Mouse (Mus musculus): ENCODE measurements at regions not wholly inside any gene's neighbourhood (a gene's known extent, or its start where the extent isn't known, plus 50 kb on each side); places are given as distances from the start of the nearest gene placed in this dataset.
A peak's percentile ranks its signal among the peaks of the same experiment; 100 is the strongest.

DNA sequence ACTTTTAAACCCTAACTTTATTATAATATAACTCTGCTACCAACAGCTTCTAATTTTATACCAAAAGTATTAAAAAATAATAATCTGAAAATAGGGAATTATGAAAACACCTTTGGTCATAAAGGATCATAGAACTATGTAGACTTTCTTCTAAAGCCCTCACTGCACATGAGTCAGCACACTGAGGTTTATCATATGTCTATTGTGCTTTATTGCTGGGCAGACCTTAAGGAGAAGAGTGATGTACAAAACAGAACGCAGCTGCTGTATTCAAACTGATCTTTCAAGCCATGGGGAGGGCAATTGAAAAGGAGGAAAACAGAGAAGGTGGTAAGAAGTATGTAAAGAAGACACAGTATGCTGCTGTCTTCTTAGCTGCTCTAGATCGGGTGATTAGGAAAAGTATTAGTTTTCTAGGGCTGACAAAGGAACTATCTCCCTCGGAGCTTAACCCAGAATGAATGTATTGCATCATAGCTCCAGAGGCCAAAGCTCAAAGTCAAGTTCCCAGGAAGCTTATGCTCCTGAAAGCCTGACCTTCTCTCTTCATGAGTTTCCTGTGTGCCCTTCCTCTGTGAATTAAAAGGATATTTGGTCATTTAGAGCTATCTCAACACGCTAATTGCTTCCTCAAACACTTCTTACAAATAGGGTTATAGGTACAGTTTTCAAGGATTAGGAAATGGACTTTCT is 103.5 kb downstream of the Spry2 start:
- no peak for DNase-seq (ENCODE audit: extremely low spot score in 1 of 2, low spot score in 2 of 2)
- intact Hi-C loops (cut with DNase I): no loop called here

DNA sequence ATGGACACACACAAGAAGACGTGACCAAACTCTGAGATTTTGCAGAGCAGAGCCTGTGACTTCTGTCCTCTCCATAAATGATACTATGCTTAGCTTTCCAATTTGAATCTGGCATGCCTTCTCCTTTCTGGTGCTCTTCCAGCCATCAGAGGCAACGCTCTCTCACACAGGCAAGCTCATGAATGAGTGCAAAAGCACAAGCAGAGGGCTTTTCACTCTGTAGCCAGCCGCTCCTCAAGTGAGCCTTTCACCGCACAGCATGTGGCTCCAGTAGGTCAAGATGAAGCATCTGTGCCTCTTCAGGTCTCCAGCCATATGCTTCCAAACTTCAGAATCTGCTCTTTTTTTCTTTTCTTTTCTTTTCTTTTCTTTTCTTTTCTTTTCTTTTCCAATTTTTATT is 106.2 kb downstream of the Spry2 start:
- intact Hi-C loops (cut with DNase I): no loop called here
- no peak for DNase-seq (ENCODE audit: extremely low spot score in 1 of 2, low spot score in 2 of 2)

DNA sequence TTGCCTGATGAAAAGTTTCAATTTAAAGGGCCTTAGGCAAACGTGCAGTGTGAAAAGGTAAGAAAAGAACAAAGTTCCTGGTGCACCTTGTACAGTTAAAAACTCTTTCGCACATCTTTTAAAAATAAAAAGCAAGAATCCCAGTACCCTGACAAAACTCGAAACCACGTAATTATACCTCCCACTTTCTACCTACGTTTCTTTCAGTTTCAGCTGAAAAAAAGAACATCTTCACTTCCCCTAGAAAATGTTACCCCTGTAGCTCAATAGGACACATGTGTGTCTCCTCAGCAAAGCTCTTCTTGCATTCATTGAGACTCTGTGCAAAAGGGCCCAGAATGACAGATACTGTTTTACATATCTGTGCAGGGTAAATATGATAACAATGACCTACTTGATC is 113.2 kb downstream of the Spry2 start:
- DNase-seq (ENCODE audit: extremely low spot score in 1 of 2, low spot score in 2 of 2): no peak
- intact Hi-C loops (cut with DNase I): no loop called here

DNA sequence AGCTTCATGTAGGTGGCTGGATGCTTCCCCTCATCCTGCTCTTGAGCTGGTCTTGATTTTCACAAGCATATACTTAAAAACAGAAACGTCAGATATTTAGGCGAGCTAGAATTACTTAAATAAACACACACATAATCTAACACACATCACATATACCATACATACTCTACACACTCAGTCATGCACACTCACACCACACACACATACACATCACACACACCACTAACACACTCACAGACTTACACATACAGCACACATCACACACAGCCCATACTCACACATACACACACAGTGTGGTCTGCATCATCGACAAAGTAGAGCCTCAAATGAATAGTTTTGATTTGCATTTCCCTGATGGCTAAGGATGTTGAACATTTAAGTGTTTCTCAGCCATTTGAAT is 116.9 kb downstream of the Spry2 start:
- intact Hi-C loops (cut with DNase I): no loop called here
- DNase-seq (ENCODE audit: extremely low spot score in 1 of 2, low spot score in 2 of 2): no peak

DNA sequence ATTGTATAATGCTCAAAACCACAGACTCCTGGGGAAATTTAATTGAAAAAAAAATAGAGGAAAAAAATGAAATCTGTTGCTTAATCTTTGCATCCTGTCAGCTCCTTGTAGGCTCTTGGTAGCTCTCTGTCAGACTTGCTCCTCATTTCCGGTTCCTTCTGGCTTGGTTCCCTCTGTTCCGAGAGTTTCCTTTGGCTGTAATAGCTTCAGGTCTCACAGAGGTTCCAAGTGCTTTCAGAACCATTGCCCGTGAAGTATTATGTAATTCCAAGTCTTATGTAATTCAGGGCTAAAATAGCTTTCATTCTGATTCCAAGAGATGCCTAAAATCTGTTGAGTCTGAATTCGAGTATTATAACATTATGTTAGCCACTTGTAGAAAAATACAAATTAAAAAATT is 117.3 kb downstream of the Spry2 start:
- intact Hi-C loops (cut with DNase I): no loop called here
- DNase-seq (ENCODE audit: extremely low spot score in 1 of 2, low spot score in 2 of 2): peak; percentile 38 to 40

DNA sequence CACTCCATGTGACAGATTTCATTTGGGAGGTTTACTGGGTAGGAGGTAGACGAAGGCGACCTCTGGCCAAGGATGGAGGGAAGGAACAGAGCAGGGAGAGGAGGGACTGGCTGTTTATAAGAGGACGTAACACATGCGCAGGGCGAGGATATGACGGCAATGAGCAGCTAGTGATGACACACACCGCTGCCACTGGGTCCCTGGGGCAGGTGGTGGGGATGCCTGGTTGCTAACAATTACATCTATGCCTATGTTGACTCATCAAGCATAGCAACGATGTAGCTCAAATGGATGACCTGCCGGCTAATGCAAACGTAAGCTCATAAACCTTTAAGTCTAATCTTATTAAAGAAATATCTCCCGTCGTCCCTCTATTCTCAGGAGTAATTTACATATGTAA is 122.9 kb downstream of the Spry2 start:
- DNase-seq (ENCODE audit: extremely low spot score in 1 of 2, low spot score in 2 of 2): no peak
- intact Hi-C loops (cut with DNase I): no loop called here

DNA sequence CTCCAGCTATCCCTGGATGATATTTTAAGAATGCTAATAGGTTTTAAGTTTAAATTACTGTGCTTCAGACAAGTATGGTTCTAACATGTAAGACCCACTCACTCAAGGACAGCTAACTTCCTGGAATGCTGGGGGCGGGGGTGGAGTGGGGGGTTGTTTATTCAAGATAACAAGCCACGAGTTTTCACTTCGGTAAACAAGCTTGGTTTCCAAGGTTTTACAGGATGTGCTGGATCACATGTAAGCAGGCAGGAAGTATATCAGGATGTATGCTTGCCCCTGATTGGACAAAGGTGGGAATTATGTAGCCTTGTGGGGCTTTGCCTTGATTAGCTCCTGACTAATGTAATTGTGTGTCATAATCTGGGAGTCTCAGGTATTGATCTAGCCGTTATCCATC is 129.5 kb downstream of the Spry2 start:
- DNase-seq (ENCODE audit: extremely low spot score in 1 of 2, low spot score in 2 of 2): no peak
- intact Hi-C loops (cut with DNase I): no loop called here

DNA sequence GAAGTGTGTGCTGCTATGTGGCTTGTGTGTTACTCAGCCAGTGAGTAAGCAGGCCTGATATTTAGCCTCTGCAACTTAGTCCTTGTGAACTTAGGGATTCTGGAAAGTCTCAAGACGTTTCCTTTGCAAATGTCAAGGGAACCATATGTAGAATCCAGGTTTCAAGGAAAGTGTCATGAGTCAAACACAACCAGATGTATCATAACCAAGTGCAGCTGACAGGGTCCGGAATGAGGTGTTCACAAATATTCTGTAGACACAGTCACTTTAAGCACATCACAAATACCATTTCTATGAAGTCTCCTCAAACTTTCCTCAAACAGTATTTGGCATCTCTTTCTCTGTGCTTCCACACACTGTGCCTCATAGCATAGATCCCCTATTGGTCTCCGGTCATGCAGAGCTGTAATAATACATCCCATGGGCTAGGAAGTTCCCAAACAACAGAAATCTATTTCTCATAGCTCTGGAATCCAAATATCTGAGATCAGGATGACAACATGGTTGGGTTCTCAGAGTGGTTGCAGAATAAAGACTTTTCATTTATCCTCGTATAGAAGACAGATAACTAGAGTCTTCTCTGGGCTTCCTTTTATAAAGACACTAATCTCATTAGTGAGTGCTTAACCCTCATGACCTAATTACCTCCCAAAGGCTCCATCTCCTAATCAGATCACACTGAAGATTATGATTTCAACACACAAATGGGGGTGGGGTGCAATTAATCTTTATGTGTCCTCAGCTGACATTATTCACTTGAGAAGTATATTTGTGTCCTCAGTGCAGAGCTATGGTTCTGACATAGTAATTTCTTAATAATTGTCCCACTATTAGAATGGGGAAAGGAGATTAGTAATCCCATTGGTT is 143.9 kb downstream of the Spry2 start:
- intact Hi-C loops (cut with DNase I): no loop called here

DNA sequence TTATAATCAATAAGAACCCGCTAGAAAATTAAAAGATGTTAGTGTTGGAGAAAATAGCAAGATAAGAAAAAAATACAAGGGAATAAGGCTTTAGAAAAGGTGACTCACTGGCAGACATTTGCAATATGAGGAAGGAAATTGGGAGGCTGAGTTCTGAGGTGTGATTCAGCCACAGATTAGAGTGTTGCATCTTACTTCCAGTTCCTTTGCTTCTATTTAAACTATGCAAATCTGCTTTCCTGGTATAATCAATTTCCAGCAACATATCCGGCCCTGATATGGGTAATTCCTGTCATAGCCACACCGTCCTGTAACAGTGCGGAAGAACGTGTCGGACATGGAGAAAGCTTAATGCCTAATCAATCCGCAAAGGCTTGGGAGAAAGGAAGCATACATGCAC is 144.9 kb downstream of the Spry2 start:
- no peak for DNase-seq (ENCODE audit: extremely low spot score in 1 of 2, low spot score in 2 of 2)
- intact Hi-C loops (cut with DNase I): no loop called here

More for the DNA sequence above, 143.9 kb downstream of the Spry2 start:
- no peak for DNase-seq (ENCODE audit: extremely low spot score in 1 of 2, low spot score in 2 of 2)

DNA sequence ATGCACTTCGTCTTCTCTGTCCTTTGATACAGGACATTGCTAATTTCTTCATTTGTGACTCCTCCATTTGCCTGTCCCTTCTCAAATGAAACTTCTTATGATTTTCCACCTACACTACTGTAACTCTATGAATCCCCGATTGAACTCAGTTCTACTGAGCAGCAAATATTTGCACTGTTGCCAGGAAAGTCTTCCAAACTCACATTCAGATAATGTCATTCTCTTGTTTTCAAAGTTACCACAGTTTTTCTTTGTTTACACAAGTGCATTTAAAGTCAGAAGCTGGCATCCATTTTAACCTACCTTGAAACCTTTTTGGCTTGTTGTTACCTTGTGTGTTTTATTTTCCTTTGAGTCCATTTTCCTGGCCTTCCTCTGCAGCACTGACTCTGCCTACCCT is 152.0 kb downstream of the Spry2 start:
- DNase-seq (ENCODE audit: extremely low spot score in 1 of 2, low spot score in 2 of 2): no peak
- intact Hi-C loops (cut with DNase I): no loop called here

DNA sequence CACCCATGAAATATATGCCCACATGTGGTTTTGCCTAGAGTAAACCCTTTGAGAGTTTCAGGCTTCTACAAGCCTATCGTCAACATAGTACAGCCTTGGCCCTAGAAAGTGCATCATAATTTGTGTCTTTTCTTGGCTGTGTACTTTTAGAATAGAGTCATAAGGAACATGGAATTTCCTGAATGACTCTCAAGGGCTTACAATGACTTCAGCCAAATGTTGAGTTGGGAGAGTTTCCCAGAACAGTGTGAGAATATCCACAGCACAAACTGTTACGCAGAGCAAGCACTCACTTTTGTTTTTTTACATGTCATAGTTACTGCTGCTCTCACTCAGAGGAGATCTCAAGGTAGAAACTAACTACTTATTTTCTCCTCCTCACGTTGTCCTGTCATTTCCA is 152.5 kb downstream of the Spry2 start:
- no peak for DNase-seq (ENCODE audit: extremely low spot score in 1 of 2, low spot score in 2 of 2)
- intact Hi-C loops (cut with DNase I): no loop called here

DNA sequence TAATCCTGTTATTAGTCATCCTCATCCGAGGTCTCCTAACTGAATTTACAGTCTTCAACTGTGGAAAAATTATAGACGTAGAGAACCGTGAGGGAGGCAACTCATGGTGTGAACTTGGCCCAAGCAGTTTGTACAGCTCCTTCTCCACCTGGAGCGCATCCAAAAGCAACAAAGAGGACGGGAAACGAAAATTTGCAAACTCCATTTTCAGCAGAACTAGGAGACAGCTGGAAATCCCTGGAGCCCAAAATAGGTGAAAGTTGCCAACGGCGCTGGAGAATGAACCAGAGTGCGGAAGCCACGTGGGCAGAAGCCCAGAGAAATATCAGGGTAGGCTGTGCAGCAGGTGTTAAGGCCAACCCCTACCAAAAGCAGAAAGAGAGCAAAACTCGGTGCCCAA is 155.7 kb downstream of the Spry2 start:
- DNase-seq (ENCODE audit: extremely low spot score in 1 of 2, low spot score in 2 of 2): peak in 1 of 2 experiments; percentile 68
- intact Hi-C loops (cut with DNase I): no loop called here

DNA sequence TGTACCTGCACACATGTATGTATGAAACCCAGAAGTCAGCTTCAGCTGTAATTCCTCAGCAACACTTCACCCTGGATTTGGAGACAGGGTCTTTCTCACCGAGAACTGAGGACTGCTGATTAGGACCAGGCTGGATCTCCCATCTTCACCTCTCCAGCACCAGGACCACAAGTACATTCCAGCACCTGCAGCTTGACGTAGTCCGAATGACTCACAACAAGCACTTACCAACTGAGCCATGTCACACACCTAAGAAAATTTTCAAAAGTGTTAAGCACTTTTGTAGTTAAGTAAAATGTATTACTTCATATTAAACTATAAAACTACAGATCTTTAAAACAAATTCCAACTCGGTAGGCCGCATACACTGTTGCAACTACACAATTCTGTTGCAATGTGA is 158.1 kb downstream of the Spry2 start:
- DNase-seq (ENCODE audit: extremely low spot score in 1 of 2, low spot score in 2 of 2): no peak
- intact Hi-C loops (cut with DNase I): loop anchor here (10.0 kb wide), 1 partner anchor 344 kb away; no protein-coding TSS in a partner anchor

DNA sequence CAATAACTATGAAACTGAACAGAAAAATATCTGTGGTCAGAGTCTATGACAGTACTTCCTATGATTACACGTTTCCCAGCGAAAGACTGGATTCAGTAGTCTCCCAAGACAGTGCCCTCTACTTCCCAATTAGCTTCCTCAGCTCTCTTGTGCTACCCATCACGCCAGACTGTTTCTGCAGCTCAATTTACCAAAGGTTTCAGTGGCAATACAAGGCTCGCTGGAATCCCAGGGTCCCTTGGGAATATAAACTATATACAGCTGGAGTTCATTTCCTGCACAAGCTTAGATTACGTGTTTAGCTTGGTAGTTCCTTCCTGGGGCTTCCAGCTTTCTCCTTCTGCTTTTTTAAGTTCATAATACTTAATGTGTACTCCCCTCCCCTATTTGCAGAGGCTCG is 160.3 kb downstream of the Spry2 start:
- DNase-seq (ENCODE audit: extremely low spot score in 1 of 2, low spot score in 2 of 2): no peak

DNA sequence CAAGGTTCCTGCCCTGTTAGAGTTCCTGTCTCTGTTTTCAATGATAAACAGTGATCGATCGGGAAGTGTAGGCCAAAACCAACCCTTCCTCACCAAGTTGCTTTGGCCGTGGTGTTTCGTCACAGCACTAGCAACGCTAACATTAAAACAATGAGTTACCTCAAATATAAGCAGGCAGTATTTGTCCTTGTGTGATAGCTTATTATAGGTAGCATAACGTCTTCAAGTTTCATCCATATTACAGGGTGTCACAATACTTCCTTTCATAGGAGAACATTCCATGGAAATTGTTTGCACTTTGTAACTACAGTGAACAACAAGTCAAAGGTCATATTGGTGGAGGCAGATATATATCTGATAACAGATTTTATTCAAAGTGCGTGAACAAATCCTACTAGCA is 162.3 kb downstream of the Spry2 start:
- DNase-seq (ENCODE audit: extremely low spot score in 1 of 2, low spot score in 2 of 2): no peak
- intact Hi-C loops (cut with DNase I): loop anchor here (10.0 kb wide), 1 partner anchor 339 kb away; no protein-coding TSS in a partner anchor

More for the DNA sequence above, 160.3 kb downstream of the Spry2 start:
- intact Hi-C loops (cut with DNase I): loop anchor here (10.0 kb wide), 1 partner anchor 342 kb away; no protein-coding TSS in a partner anchor

DNA sequence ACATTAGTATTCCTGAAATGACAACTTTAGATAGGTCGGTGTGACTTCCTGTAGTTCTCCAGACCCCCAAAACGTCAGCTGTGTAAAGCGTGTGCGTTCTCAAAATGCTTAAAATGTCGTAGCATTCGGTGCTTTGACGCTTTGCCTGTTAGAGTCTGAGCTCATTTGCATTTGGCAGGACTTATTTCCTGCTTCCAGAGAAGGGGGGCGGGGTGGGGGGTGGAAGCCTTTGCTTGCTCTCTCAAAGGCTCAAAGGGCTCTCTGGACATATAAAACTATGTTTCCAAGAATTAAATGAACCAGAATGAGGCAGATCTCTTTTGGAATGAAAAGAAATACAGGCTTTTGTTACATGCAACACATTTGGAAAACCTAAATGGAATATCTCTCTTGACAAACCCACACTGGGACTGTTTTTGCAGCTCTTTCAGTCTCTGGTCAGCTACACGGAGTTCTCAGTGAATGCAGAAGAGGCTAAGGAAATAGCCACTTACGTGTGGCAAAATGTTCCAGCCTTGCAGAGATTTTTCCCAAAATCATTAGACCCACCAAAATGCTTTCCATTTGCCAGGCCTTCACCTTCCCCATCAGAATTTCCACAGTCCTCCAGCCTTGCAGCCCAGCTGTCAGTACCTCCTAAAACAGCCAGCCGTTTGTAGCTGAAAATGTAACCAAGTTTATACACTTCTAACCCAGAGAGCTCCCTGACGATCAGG is 163.4 kb downstream of the Spry2 start:
- DNase-seq (ENCODE audit: extremely low spot score in 1 of 2, low spot score in 2 of 2): peak in 1 of 2 experiments; percentile 38

DNA sequence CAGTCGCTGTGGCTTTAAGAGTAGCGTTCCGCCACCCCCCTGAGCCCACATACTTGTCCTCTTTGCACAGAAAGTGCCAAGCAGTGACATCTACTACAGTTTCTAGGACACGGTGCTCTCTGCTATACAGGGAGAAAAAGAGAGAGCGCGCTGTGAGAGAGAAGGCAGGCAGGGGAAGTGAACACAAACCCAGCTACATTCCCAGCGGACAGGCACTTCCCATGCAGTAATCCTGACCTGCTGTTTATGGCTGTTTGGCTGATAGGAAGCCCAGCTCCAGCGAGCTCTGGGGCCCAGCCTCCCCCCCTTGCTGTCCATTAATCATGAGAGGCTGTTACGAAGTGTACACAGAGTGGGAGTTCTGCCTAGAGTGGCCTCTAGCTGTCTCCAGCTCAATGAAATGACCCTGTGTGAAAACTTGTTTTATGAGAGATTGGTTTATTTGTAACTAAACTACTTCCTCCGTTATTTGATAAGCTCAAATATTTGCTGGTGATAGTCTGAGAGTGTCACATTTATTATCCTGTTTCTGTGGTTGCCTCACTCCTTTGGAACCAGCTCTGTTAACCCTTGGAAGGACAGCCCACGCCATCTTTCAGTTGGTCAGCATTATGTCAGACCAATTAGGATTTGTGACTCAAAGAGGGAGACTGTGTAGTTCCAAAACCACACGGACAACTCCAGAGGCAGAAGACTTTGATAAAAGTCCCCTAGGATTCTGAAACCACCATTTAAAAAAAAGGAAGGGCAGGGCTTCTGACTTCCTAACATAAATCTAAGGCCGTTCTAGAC is 164.2 kb downstream of the Spry2 start:
- intact Hi-C loops (cut with DNase I): loop anchor here (2.0 to 10.0 kb wide), 2 partner anchors 162 to 338 kb away; no protein-coding TSS in a partner anchor
- DNase-seq (ENCODE audit: extremely low spot score in 1 of 2, low spot score in 2 of 2): peak; percentile 74 to 78

More for the DNA sequence above, 163.4 kb downstream of the Spry2 start:
- intact Hi-C loops (cut with DNase I): loop anchor here (2.0 to 10.0 kb wide), 2 partner anchors 162 to 338 kb away; no protein-coding TSS in a partner anchor

DNA sequence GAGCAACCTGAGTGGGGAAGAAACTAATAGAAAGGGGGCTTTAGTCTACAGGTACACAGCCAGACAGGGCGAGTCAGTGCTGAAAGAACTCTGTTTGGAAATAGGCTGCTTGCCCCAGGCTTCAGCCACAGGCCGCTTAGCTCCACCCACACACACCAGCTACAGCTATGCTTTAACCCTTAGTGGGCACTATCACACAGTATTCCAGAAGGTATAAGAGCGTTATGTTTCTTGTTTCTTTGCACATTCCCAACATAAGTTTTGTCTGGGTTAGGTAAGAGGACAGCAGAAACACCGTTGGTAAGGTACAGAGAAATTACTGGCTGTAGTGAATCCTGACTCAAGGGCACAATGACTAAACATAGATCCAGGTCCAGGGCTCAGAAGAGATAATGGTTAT is 165.8 kb downstream of the Spry2 start:
- DNase-seq (ENCODE audit: extremely low spot score in 1 of 2, low spot score in 2 of 2): peak in 1 of 2 experiments; percentile 44

More for the DNA sequence above, 165.8 kb downstream of the Spry2 start:
- intact Hi-C loops (cut with DNase I): loop anchor here (10.0 kb wide), 1 partner anchor 336 kb away; no protein-coding TSS in a partner anchor
